Mouse (Mus musculus) testis, postnatal 10 days (tissue): Measurements from ENCODE around the gene Hspg2.
A peak's percentile ranks its signal among the peaks of the same experiment; 100 is the strongest.

Experiments used
- DNase-seq: peaks from one replicate; pipeline ENCODE4 v3.0.0; 2021; ENCODE audit warnings: low spot score

Hspg2 gene

DNA sequence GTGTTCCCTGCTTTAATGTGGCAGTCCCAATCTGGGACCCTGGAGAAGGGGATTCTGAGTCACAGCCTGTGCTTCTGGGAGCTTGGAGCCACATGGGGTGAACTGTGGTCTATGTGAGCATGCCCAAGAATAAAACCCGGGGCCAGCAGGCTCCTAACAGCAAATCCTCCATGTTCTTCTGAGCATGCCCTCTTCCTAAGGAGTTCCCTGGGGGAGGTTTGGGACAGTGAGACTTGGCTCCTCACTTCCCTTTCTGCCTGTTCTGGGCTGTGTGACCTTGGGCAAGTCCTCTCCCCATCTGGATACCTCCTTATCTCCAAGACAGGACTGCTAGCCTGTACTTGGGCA is 12.4 kb downstream of the Hspg2 start:
- no peak for DNase-seq

DNA sequence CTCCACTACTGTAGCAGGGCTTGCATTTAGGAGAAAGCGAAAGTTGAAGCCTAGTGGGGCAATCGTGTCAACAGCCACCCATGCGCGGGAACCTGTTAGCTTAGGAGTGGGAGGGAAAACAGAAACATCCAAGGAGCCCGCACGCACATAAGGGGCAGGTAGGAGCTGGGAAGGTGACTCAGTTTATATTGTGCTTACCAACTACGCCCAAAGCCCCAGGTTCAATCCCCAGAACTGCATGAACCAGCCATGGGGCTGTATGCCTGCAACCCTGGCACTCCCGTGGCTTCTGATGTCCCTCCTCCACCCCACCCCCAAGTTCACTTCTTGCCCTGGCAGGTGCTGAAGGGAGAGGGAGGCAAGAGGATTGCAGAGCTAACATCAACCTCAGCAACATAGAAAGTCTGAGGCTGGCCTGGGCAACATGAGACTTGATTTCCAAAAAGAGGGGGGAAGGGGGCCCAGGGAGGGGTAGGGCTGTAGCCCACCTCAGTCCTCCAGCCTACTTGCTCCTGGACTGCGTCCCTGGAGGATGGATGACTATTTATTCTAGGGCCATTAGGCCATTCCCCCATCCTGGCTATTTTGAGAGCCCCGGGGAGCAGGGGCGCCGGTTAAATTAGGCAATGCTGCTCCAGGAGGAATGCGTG is 12.9 kb downstream of the Hspg2 start:
- no peak for DNase-seq

DNA sequence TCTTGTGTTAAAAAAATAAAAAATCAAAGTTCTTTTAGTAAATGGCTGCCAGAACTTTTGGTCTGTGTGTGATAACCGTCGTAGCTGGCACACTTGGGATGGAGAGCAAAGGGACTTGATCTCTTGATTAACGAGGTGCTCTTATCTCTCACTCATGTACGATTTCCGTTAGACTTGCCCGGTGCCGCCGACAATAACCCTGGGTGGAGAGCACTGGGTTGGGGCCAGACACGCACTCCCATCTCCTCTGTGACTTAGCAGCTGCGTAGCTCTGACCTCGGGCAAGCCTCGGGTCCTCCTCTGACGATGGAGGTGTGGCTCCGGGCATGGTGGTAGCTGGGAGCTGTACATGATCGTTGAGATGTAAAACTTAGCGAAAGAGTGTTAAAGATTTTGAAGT is 15.3 kb downstream of the Hspg2 start:
- DNase-seq = no peak

DNA sequence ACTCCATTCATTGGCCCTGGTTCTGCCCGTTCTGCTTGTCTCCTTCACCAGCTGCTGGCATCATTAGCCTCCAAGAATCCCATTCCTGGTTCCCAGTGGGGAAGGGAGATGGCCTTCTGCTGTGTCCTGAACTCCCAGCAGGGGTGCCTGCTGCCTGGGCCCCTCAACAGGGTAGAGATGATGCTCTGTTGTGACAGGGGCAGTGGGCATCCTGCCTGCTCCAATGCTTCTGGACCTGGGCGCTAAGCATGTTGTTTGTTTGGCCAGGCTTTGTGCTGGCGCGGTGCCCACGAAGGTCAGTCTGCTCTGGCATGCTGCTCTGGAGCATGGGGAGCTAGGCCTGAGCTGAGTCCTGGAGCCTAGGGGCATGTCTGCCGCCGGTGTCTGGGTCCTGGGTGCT is 16.0 kb downstream of the Hspg2 start:
- peak; percentile 83 for DNase-seq

DNA sequence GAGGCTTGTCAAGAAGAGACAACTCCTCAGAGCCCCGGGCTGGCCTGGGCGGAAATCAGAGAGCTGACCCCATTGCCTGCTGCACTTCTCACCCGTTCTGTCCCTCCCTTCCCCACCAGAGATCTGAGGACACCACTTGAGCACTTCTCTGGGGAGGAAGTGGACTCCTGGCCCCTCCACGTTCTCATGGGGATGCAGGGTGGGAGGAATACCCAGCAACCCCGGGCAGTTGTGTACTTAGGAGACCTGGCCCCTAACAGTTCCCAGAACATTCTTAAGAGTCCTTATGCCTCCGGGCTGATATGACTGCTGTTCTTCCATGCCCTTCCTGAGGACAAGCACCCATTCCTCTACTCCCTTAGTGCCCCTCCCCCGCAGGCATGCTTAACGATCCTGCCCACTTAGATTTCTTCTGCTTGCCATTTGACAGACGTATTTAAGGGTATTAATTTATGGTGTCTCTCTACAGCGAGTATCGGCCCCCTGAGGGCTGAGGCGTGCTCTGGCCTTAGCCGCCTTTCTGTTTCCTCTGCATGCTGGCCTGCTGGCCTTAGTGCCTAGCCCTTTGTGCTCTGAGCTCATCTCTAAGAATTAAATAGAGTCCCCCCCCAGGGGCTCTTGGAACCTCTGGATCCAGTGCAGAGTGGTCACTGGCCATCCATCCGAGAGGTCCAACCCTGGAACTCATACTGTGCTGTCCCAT is 16.8 kb downstream of the Hspg2 start:
- DNase-seq = no peak

DNA sequence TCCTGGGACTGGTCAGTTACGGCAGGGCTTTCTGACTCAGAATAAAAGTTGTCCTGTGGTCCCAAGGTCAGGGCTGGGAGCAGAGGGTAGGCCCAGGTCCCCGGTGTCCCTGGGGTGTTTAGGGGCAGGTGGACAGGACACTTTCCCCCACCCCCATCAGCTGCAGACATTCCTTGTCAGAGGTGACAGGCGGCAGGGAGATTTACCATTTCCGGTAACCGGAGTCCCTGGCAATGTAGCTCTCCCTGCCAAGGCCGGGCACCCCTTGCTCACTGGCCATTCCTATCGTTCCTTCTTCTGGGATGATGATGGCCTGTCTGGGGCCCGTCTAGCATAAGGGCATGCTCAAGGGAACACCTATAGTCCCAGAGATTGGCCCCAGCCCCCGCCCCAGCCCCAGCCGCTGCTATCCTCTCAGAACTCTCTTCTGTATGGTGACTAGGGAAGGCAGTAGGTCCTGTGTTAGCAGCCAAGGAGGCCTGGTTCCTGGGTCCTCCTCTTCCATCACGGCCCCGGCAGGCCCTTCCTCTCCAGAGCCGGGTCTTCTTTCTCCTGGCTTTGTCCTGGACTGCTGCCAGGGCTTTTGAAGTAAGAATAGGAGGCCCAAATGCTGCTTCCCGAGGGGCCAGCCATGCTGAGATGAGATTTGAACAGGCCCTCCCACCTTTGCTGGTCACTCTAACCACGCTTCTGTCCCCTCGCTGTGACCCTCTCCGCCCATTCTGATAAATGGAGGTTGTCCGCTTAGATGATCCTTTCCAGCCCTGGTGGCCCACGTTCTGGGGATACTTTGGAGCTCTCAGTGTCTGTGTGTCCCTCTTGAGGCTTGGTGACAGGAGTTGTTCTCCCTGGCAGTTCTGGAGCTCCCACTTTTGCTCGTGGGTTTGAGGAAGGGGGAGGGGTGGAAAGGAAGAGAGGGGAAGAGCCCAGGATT is 17.8 kb downstream of the Hspg2 start:
- DNase-seq = no peak

DNA sequence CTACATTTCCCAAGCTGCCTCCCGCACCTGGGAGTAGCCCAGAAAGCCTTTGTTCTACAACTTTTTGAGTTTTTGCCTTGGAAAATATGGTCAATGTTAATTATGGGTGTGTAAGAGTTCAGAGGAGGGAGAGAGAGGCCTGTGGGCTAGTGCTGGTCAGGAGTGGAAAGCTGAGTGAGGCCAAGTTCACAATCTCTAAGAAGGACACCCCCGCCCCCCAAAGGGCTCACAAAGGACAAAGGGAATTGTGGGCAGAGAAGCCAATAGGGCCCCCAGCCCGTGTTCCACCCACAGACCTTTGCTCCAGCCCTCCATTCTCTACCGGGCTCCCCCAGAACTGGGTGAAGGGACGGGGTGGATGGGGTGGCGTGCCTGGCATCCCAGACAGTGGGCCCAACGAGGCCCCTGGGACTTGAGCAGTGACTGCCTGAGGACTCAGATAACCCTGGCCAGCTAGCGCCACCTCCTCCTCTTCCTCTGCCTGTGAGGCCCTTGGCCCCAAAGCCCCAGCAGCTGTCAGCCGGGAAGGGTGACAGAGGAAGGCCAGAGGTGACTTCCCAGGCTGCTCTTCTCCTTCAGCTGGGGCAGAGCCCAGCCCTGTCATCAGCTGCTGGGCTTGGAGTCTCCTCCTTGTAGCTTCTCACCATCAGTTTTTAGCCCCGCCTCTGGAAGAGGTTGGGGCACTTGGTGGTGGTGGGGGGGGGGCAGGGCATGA is 18.9 kb downstream of the Hspg2 start:
- DNase-seq = peak; percentile 75

DNA sequence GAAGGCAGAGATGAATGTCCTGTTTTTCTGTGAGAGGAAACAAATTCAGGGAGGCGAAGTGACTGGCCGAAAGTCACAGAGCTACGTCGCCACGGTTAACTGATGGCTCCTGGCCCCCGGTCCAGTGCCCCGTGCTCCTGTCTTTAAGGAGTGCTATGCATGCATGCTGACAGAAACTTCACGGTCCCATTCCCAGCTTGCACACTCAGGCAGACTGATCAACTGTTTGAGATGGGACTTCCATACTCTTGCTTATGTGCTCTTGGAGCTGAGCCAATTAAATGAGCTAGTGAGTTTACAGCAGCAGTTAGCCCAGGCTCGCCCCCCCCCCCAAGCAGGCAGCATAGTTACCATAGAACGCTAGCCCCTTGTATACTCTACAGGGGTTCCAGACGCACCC is 19.5 kb downstream of the Hspg2 start:
- DNase-seq = no peak

DNA sequence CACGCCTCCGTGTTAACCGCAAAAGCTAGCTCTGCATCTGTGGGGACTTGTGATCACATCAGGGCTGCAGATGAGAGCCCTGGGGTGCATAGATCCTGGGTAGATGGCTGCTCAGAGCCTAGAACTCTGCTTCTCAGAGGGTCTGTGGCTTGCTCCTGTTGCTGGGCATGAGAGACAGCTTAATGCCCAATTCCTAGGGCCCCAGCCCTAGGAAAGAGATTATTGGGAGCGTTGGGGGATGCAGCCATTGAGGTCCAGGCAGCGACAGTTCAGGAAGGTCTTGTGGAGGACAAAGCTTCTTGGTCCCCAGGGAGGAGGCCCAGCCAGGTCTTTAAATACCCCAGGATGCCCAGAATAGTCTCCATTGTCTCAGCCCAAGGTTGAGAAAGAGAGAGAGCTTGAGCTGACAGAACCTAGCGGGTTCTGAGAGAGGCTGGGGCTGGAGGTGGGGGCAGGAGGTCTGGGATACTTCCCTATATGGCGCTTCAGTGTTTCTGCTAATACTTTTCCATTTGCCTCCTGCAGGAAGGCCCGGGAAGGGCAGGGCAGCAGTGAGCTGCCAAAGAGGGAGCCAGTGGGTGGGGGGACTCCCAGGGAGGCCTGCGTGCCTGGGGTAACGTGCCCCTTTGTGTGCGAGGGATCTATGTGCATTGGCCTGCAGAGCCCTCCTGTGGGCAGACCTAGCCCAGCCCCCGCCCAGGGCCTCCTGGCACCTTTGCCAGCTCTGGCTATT is 20.2 kb downstream of the Hspg2 start:
- peak; percentile 74 for DNase-seq

DNA sequence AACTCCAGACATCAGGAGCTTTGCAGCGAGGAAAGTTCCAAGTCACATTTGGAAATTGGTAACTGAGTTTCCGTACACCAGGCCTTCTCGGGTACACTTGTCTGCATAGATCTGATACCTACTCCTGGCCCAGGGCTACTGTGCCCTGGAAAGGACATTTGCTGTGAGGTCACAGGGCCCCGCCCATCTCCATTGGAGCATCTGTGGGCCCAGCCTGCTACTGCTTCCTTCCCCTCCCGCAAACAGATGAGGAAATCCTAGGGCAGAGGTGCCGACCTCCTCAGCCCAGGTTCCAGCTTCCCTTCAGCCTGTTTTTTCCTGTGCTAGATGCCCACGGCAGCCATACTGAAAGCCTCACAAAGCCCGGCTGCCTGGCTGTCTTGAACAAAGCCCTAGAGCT is 21.4 kb downstream of the Hspg2 start:
- DNase-seq = no peak

DNA sequence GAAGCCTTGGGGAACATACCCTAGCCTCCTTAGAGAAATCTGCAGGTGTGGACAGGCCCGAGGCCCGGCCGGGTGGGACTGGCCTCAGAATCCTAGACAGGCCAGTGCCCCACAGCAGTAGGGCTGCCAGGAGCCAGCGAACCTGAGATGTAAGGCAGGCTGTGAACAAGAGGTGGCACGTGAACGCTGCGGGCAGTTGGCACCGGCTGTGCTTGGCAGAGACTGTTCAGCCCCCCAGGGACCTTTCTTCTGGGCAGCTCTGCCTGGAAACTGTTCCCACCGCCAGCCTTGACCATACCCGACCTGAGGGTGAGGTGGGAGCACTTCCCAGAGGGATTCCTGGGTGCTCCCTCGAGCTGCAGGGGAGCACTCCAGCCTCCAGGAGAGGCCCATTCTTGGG is 24.0 kb downstream of the Hspg2 start:
- no peak for DNase-seq

DNA sequence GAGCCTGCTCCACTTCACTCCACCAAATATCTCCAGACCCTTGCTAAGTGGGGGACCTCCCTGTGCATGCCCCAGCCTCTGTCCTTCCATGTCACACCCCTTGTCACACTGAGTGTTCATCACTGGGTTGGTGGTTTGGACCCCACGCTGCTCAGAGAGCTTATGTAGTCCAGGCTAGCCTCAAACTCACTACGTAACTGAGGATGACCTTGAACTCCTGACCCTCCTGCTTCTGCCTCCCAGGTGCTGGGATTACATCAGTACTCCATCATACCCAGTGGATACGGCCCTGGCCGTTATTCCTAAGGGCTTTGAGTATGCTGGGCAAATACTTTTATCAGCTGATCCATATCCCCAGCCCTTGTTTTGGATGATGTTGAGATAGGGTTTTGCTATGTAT is 24.6 kb downstream of the Hspg2 start:
- peak; percentile 42 for DNase-seq

DNA sequence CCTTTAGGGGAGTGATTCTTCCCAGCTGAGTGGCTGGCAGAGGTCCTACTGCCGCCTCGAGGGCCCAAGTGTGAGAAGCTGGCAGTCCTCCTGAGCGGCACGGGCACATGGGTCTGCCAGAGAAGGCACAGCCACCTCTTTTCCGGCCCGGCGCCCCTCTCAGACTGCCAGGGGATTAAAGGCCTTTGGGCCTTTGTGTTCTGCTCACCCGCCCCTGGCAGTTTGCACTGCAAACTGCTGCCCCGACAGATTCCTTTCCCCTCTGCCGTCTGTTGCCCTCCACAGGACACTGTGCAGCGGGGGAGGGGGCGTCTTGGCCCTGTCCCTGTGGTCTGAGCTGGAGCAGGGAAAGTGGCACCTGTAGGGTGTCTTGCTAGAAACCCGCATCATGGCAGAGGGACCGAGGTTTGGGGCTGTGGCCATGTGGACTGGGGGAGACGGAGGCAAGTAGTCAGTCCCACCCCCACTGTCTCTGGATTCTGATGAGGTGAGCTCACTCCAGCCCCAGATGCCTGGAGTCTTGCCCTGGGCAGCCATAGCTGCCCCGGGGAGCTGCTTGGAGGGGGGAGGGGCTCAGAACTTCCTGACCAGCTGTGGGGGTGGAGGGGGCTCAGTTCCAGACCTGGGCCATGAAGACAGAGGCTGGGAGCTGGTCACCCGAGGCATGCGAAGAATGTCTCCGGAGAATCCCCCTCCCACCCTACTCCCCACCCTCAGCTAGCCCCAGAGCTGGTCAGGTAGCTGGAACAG is 26.4 kb downstream of the Hspg2 start:
- peak; percentile 67 for DNase-seq

DNA sequence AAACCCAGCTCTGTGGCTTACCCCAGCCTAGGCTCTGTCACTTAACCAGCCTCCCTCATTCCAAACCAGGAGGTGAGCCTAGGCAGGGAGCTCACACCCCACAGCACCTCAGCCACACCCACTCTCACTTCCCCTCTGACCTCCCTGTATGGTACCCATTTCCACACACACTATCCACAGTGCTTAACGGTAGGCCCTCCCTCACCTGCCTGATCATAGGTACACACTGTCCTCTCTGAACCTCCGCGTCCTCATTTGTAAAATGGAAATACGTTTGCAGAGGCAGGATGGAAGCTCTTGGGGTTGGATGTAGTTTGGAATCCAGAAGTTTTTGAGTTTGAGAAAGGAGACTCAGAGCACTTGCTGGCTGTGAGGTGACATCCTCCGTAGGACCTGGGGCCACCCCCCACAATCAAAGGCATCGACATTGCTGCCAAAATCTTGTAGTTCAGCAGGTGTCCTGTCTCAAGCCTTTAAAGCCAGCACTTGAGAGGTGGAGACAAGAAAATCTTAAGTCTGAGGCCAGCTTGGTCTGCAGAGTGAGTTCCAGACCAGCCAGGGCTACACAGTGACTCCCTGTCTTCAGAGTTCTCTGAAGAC is 27.0 kb downstream of the Hspg2 start:
- no peak for DNase-seq

DNA sequence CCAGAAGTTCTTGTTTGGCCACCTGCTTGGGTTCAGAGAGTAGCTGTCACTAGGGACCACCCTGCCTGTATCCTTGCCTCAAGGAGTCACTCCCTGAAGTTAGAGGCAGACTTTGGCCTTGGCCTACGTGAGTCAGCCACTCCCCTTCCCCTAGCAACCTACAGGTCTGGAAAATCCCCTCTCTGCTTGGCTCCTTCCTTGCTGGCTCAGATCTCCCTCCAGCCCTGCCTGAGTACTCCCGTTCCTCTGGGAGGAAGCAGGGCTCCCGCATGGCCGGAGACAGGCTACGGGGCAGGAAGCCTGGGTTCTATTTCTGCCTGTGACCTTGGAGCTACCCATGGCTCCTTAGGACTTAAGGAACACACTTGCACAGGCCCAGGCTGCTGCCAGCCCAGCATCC is 28.8 kb downstream of the Hspg2 start:
- DNase-seq = peak; percentile 54

DNA sequence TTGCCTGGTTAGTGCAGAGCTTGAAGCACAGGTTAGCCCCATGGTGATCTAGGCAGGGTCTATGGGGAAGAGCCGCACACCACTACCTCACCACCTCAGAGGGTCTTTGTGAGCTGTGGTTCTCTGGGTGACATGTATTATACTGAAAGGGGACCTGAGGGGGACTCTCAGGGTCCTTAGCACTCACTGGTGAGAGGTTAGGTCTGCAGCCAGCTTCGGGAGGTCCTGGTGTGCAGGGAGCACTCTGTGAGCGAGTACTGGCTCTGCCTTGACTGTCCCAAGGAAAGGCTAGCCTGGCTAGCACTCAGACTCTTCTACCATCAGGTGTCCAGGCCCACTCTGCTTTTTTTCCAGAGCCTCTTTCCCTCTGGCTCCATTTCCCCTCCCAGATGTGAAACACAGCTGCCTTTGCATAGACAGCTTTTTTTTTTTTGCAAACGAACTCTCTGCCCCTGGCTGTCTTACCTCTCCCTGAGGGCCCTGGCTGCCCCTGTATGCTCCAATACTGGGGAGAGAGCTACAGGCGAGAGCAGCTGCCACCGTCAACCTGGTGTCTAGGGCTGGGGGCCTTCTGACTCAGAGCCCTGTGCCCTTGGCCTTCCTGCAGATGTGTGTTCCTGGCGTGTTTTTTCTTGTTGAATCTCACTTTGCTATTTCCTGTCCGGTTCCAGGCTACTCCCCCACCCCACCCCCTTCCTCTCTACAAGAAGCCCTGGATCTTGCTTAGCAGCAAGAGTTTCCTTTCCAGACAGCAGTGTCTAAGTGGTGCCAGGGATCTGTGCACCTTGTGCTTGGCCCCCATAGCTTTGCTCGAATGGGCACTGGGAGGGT is 29.5 kb downstream of the Hspg2 start:
- peak; percentile 60 for DNase-seq

DNA sequence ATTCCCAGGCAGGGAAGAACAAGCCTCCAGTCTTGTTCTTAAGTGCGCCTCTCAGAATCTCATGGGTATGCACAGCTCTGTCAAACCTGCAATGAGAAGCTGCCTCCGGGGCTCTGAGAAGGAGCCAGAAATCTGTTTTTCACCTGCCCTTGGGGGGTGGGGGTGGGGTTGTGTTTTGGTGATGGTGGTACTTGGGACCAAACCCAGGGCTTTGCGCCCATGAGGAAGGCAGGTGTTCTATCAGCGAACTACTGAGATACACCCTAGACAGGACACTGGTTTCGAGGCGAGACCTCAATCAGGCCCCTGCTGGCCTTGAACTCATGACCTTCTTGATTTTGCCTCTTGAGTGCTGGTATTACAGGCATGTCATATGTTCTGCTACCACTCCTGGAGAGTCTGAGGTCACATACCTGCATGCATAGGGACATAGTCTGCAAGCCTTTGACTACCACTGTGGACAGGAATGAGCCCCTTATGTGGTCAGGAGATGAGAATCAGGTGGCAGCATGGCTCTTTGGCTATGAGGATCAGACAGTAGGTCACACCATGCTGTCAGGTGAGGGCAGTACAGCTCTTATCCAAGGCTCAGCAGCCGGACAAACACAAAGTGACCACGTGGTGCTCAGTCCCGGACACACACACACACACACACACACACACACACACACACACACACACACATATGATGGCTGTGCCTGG is 30.5 kb downstream of the Hspg2 start:
- no peak for DNase-seq

DNA sequence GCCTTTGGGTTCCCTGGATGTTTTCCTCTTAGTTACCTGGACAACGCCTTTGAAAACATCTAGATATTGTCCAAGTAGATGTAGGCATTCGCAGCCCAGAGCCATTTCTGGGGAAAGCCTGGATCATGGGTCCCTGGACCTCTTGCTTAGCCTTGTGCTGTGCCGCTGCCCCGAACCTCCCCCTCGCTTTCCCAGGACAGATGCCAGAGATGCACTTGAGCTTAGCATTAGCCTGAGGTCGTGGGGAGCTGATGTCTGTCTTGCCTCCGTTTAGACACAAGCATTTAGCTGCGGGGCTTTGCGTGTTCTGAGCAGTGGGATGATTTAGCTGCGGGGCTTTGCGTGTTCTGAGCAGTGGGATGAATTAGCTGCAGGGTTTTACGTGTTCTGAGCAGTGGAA is 31.6 kb downstream of the Hspg2 start:
- peak; percentile 51 for DNase-seq

DNA sequence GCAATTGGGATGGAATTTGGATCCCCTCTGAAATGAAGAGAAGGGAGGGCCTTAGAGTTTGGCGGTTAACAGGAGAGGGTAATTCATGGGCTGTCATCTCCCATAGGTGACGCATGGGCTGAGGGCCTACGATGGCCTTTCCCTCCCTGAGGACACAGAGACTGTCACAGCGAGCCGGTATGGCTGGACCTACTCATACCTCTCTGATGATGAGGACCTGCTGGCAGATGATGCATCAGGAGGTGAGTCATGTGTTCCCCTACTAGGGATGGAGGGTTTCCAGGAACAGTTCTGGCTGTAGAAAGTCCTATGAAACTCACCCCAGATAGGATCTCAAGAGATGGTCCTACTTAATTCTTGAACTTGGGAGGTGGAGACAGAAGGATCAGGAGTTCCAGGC is 32.4 kb downstream of the Hspg2 start:
- DNase-seq = no peak
